Comparison of ENCODE assay signal across 10 mouse cellular contexts in the genomic region with DNA sequence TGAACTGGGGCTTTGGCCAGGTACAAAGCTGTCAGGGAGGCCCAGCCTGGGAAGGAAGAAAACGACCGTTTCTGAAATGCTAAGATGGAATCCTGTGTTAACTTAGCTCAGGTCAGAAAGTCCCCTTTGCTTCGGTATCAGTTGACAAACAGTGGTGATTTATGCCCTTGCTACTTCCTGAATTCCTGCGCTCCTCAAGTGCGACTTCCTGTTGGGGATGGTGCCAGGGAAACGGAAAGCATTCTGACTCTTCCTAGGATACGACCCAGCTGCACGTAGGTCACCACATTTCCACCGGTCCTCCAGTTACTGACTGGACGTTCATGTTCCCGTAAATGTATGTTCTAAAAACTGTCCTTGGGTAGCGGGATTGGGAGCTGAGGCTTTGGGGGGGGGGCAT.
DNase-seq lines count a peak whose midpoint lies in the region; ATAC-seq and TF ChIP-seq lines count a peak whose summit lies in the region.
"Had no signal": no experiment of that assay in that cellular context is flagged by ENCODE, and none has a peak within 500 bp of the region (broad histone marks: within the 10 kb centered on the region; RNA-seq: fewer than 3 reads in every experiment).

No protein-coding gene starts in this region.

- no peak for TF ChIP-seq CTCF in intestine, postnatal 0 days (IDR thresholded peaks at IDR 0.05; ENCODE audit: low read depth)

- H3K9me3 ChIP-seq in intestine, embryonic 14.5 days (ENCODE audit: control insufficient read depth, low read length), result no peaks in the 10 kb centered on the region
- H3K9me3 ChIP-seq in intestine, postnatal 0 days (ENCODE audit: control insufficient read depth), result no peaks in the 10 kb centered on the region
- no peaks in the 10 kb centered on the region for H3K9me3 ChIP-seq in stomach, embryonic 15.5 days
- H3K9me3 ChIP-seq: embryonic facial prominence, embryonic 15.5 days had no signal

- DNase-seq in intestine, embryonic 14.5 days (ENCODE audit: low spot score), result no peak
- peak; percentile 29 to 34 for DNase-seq in heart, postnatal 36 days
- peak; percentile 71 for DNase-seq in large intestine, adult 2 months (ENCODE audit: low read depth, low spot score)
- no peak for DNase-seq in right cerebral cortex, postnatal 36 days (ENCODE audit: low spot score in 2 of 2)
- DNase-seq in thymus, postnatal 10 days (ENCODE audit: low spot score in 2 of 2), result no peak
- DNase-seq in T-cell, adult 2 months (ENCODE audit: low spot score), result no peak

- no peaks in the 10 kb centered on the region for H3K27me3 ChIP-seq in intestine, embryonic 14.5 days (replicated peaks; ENCODE audit: control insufficient read depth, insufficient read depth, low read length)
- H3K27me3 ChIP-seq in intestine, postnatal 0 days (replicated peaks; ENCODE audit: control insufficient read depth, insufficient read depth, low read length), result peaks cover 11% of the 10 kb centered on the region; the same call in 1 of the 2 replicates
- H3K27me3 ChIP-seq in stomach, embryonic 15.5 days (replicated peaks), result no peaks in the 10 kb centered on the region
- H3K27me3 ChIP-seq: embryonic facial prominence, embryonic 15.5 days had no signal

- 14% methylated on average over 12 of the region's 12 CpGs for WGBS in intestine, embryonic 14.5 days
- 20% methylated on average over 12 of the region's 12 CpGs for WGBS in intestine, postnatal 0 days
- 11% methylated on average over 12 of the region's 12 CpGs for WGBS in large intestine, adult 2 months
- 21% methylated on average over 12 of the region's 12 CpGs for WGBS in stomach, embryonic 15.5 days

- no peak overlapping the region for H3K4me3 ChIP-seq in intestine, embryonic 14.5 days (ENCODE audit: low read depth, low read length)
- H3K4me3 ChIP-seq in intestine, postnatal 0 days (ENCODE audit: low read depth, low read length), result no peak overlapping the region
- H3K4me3 ChIP-seq in stomach, embryonic 15.5 days (replicated peaks), result no peak overlapping the region
- H3K4me3 ChIP-seq: embryonic facial prominence, embryonic 15.5 days had no signal

- H3K4me1 ChIP-seq in intestine, embryonic 14.5 days (replicated peaks; ENCODE audit: control insufficient read depth, insufficient read depth, low read length), result peaks cover 10% of the 10 kb centered on the region
- H3K4me1 ChIP-seq in intestine, postnatal 0 days (replicated peaks; ENCODE audit: control insufficient read depth, insufficient read depth, low read length), result peaks cover 5% of the 10 kb centered on the region; the same call in 1 of the 2 replicates
- peaks cover 8% of the 10 kb centered on the region; the same call in 1 of the 2 replicates for H3K4me1 ChIP-seq in stomach, embryonic 15.5 days
- H3K4me1 ChIP-seq: embryonic facial prominence, embryonic 15.5 days had no signal

- 0 out of 2 replicates have a peak overlapping the region, but pooled peaks have one; percentile 7 for H3K9ac ChIP-seq in intestine, embryonic 14.5 days (ENCODE audit: low read length)
- no peak overlapping the region for H3K9ac ChIP-seq in intestine, postnatal 0 days (ENCODE audit: low read depth, low read length)
- no peak overlapping the region for H3K9ac ChIP-seq in stomach, embryonic 15.5 days
- H3K9ac ChIP-seq: embryonic facial prominence, embryonic 15.5 days; hindbrain, embryonic 14.5 days had no signal

- peak overlapping the region; percentile 30; the same call in 1 of the 2 replicates for H3K4me2 ChIP-seq in intestine, embryonic 14.5 days (ENCODE audit: low read length)
- no peak overlapping the region; the same call in 1 of the 2 replicates for H3K4me2 ChIP-seq in intestine, postnatal 0 days (replicated peaks; ENCODE audit: low read depth)
- no peak overlapping the region for H3K4me2 ChIP-seq in stomach, embryonic 15.5 days
- H3K4me2 ChIP-seq: embryonic facial prominence, embryonic 15.5 days; hindbrain, embryonic 14.5 days had no signal

- intact Hi-C loops in heart, postnatal 36 days (cut with DNase I), result no loop called here

- ATAC-seq in intestine, embryonic 14.5 days (replicated peaks; ENCODE audit: low FRiP score, low TSS enrichment, low read depth), result no peak
- ATAC-seq in intestine, postnatal 0 days, result no peak
- ATAC-seq in stomach, embryonic 15.5 days (ENCODE audit: insufficient read depth, low FRiP score, low read depth), result no peak; the same call in 1 of the 2 replicates

- H3K36me3 ChIP-seq in intestine, embryonic 14.5 days (ENCODE audit: control insufficient read depth, insufficient read depth, low read length), result no peaks in the 10 kb centered on the region
- H3K36me3 ChIP-seq in intestine, postnatal 0 days (ENCODE audit: control insufficient read depth, insufficient read depth), result no peaks in the 10 kb centered on the region
- no peaks in the 10 kb centered on the region for H3K36me3 ChIP-seq in stomach, embryonic 15.5 days
- H3K36me3 ChIP-seq: embryonic facial prominence, embryonic 15.5 days had no signal

- H3K27ac ChIP-seq in intestine, embryonic 14.5 days (ENCODE audit: low read depth), result no peak overlapping the region; the same call in 1 of the 2 replicates
- H3K27ac ChIP-seq in intestine, postnatal 0 days (ENCODE audit: low read depth, low read length), result no peak overlapping the region; the same call in 1 of the 2 replicates
- H3K27ac ChIP-seq in stomach, embryonic 15.5 days, result 0 out of 2 replicates have a peak overlapping the region, but pooled peaks have one; percentile 9
- H3K27ac ChIP-seq: embryonic facial prominence, embryonic 15.5 days; hindbrain, embryonic 14.5 days had no signal

Comparison
In these comparisons a context has a peak if more than half of its experiments do, and no peak if none do; other contexts are left out.
1. DNase-seq: peak in heart, postnatal 36 days (2 of 2) and large intestine, adult 2 months (single experiment); none in intestine, embryonic 14.5 days (single experiment), right cerebral cortex, postnatal 36 days (0 of 2), thymus, postnatal 10 days (0 of 2) and T-cell, adult 2 months (single experiment).